Mouse (Mus musculus) lung, embryonic 14.5 days (tissue): Measurements from ENCODE around the gene Aph1a. TPM values are rescaled to one million over a fixed set of nuclear protein-coding genes. Genes with fewer than 3 reads are reported as not detected.

Experiments used
- ATAC-seq: fragments of 200-750 bp; cut with Nextera tagmentation; 2 replicates; pipeline ENCODE4 v1.8.0; 2017; ENCODE audit warnings: mild to moderate bottlenecking, moderate TSS enrichment, moderate library complexity; ENCODE audit not compliant: insufficient read depth
- DNase-seq: peaks from one replicate; pipeline ENCODE4 v3.0.0-alpha.2; 2015
- H3K27ac ChIP-seq: fragments of 300-500 bp; sonication (generic); 2 replicates; pipeline ENCODE4 v1.5.1; 2014; ENCODE audit warnings: low read depth, mild to moderate bottlenecking, moderate library complexity
- H3K27me3 ChIP-seq: fragments of 300-500 bp; sonication (generic); 2 replicates; pipeline ENCODE4 v1.6.1; 2014; ENCODE audit warnings: low read length, control low read depth; ENCODE audit not compliant: insufficient read depth
- H3K36me3 ChIP-seq: fragments of 300-500 bp; sonication (generic); 2 replicates; pipeline ENCODE4 v1.6.1; 2014; ENCODE audit warnings: control low read depth; ENCODE audit not compliant: insufficient read depth
- H3K4me1 ChIP-seq: fragments of 300-500 bp; sonication (generic); 2 replicates; pipeline ENCODE4 v1.6.1; 2014; ENCODE audit warnings: antibody characterized with exemption, control low read depth; ENCODE audit not compliant: insufficient read depth
- H3K4me2 ChIP-seq: fragments of 300-500 bp; sonication (generic); 2 replicates; pipeline ENCODE4 v1.6.1; 2014; ENCODE audit warnings: mild to moderate bottlenecking
- H3K4me3 ChIP-seq: fragments of 300-500 bp; sonication (generic); 2 replicates; pipeline ENCODE4 v1.5.1; 2014; ENCODE audit warnings: low read depth, low read length
- H3K9ac ChIP-seq: fragments of 300-500 bp; sonication (generic); 2 replicates; pipeline ENCODE4 v1.6.1; 2014
- H3K9me3 ChIP-seq: fragments of 300-500 bp; sonication (generic); 2 replicates; pipeline ENCODE4 v1.6.1; 2016; ENCODE audit warnings: low read depth, low read length, control low read depth
- CTCF ChIP-seq: IDR thresholded peaks from 2 replicates; pipeline ENCODE4 v1.5.1; 2016; ENCODE audit warnings: antibody characterized with exemption, low read depth
- WGBS: fragments of 180-500 bp; shearing (Covaris S2); extraction: QIAGEN DNeasy Blood & Tissue Kit; methylation state at CpG from one replicate; pipeline ENCODE4 v1.1.7; 2014; 5-methylcytosine and 5-hydroxymethylcytosine counted together
- polyA plus RNA-seq: library from polyadenylated mRNA; unstranded; fragments of >200 nt; fragmentation: Nextera tagmentation; extraction: Ambion mirVana; gene quantifications from 2 replicates; pipeline ENCODE4 v1.2.1, GENCODE M21; 2014

Aph1a gene
- polyA plus RNA-seq, 1 experiment from 2014 or later, result 47.9 TPM

DNA sequence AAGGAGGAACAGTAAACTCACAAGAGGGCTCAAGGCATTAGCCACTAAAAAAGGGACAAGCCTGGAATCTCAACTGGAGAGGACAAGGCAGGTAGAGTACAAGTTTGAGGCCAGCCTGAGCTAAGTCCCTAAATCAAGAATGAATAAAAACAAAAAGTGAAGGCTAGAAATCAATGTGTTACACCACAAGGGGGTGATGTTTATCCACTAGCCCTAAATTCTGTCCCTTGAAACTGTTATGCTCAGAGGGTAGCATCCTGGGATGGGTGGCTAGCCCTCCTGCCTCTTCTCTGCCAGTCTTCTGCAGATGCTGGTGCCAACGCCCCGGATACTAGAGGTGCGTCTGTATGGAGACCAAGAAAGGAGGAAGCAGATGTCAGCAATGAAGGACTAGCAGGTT is 33.4 kb upstream of the Aph1a start:
- 75% methylated on average over 3 of the region's 3 CpGs for whole genome bisulfite sequencing
- peak; percentile 39 for TF ChIP-seq CTCF
- no peak overlapping the region for H3K27ac ChIP-seq
- H3K4me1 ChIP-seq, result no peaks in the 10 kb centered on the region
- no peak overlapping the region for H3K4me2 ChIP-seq
- H3K9me3 ChIP-seq, result no peaks in the 10 kb centered on the region
- ATAC-seq (no peak), DNase-seq (peak; percentile 23)
- H3K9ac ChIP-seq, result no peak overlapping the region
- no peak overlapping the region for H3K4me3 ChIP-seq
- no peaks in the 10 kb centered on the region for H3K27me3 ChIP-seq
- H3K36me3 ChIP-seq, result peaks cover 23% of the 10 kb centered on the region; the same call in 1 of the 2 replicates

DNA sequence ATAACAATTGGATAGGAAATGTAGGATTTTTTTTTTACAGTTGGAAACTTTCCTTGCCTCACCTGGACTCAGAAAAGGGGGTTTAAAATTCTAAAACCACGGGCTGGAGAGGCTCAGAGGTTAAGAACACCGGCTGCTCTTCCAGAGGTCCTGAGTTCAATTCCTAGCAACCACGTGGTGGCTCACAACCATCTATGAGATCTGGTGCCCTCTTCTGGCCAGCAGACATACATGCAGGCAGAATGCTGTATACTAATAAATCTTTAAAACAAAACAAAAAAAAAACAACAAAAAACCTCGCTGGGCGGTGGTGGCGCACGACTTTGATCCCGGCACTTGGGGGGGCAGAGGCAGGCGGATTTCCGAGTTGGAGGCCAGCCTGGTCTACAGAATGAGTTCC is 32.6 kb upstream of the Aph1a start:
- Histone ChIP-seq H3K36me3 (peaks cover 32% of the 10 kb centered on the region; the same call in 1 of the 2 replicates), H3K4me3 (no peak overlapping the region), H3K4me1 (no peaks in the 10 kb centered on the region), H3K9me3 (no peaks in the 10 kb centered on the region), H3K9ac (no peak overlapping the region), H3K27me3 (no peaks in the 10 kb centered on the region), H3K27ac (no peak overlapping the region), H3K4me2 (no peak overlapping the region)
- 76% methylated on average over 10 of the region's 10 CpGs for WGBS
- ATAC-seq (no peak), DNase-seq (peak; percentile 48)
- peak; percentile 52 for TF ChIP-seq CTCF

DNA sequence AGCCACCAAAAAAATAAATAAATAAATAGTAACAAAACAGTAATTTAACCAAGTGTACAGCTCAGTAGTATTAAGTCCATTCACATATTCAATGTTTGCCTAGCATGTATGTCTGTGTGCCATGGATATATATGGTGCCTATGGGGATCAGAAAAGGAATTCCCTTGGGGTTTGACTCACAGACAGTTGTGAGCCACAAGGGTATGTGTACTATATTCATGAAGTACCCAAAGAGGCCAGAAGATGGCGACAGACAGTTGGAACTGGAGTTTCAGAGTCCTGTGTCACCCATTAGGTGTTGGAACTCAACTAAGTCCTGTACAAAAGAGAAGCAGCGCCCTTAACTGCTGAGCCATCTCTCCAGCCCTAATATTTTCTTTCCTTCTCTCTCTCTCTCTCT is 32.0 kb upstream of the Aph1a start:
- 40% methylated on average over 2 of the region's 2 CpGs for WGBS
- peak; percentile 77 for ATAC-seq
- TF ChIP-seq CTCF, result peak; percentile 73
- H3K4me3 ChIP-seq, result no peak overlapping the region
- DNase-seq, result peak; percentile 91
- H3K36me3 ChIP-seq, result peaks cover 34% of the 10 kb centered on the region; the same call in 1 of the 2 replicates
- H3K27me3 ChIP-seq, result no peaks in the 10 kb centered on the region
- H3K4me1 ChIP-seq, result no peaks in the 10 kb centered on the region
- H3K9me3 ChIP-seq, result no peaks in the 10 kb centered on the region
- no peak overlapping the region for H3K4me2 ChIP-seq
- H3K27ac ChIP-seq, result no peak overlapping the region
- no peak overlapping the region for H3K9ac ChIP-seq

DNA sequence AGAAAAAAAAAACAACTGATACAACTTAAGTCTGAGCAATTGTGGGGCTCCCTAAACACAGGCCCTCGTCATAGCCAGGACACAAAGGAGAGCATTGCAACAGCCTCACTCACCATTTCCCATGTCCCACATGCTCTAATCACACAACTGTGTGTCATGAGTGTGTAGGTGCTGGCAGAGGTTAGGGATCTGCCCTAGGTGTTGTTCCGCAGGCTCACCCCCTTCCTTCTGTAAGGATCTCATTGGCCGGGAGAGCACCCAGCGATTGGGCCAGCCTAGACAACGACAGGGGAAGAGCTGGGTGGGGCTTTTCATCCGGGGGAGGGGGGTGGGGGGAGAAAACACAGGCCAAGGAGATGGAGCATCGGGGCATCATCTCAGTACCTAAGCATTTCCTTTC is 30.2 kb upstream of the Aph1a start:
- no peak overlapping the region for H3K9ac ChIP-seq
- DNase-seq (no peak), ATAC-seq (no peak)
- H3K4me2 ChIP-seq, result no peak overlapping the region
- WGBS, result 71% methylated on average over 7 of the region's 7 CpGs
- no peaks in the 10 kb centered on the region for H3K4me1 ChIP-seq
- H3K4me3 ChIP-seq, result no peak overlapping the region
- peaks cover 49% of the 10 kb centered on the region for H3K36me3 ChIP-seq
- no peak for TF ChIP-seq CTCF
- H3K27ac ChIP-seq, result no peak overlapping the region
- H3K27me3 ChIP-seq, result no peaks in the 10 kb centered on the region
- no peaks in the 10 kb centered on the region for H3K9me3 ChIP-seq

DNA sequence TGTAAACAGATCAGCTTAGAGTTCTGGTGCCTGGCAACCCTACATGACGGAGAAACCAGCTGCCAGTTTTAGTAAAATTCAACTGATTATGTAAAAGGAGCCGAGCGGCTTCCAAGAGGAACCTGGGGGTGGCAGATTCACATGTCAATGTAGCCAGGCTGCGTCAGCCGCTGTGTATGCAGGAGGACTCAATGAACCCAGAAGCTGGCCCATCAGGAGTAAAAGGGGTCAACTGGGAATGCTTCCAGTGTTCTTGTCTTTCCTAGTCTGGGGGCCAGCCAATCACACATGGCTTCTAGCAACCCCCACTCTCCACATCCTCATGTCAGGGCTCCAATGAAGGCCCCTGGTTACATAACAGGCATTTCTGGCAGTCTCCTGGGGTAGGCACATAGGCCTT is 28.7 kb upstream of the Aph1a start:
- Histone ChIP-seq H3K36me3 (peaks cover 57% of the 10 kb centered on the region), H3K9ac (no peak overlapping the region; the same call in 1 of the 2 replicates), H3K27me3 (no peaks in the 10 kb centered on the region), H3K4me3 (no peak overlapping the region), H3K9me3 (no peaks in the 10 kb centered on the region), H3K27ac (no peak overlapping the region), H3K4me1 (no peaks in the 10 kb centered on the region), H3K4me2 (no peak overlapping the region)
- TF ChIP-seq CTCF, result no peak
- ATAC-seq (no peak), DNase-seq (no peak)
- WGBS, result 76% methylated on average over 5 of the region's 5 CpGs

DNA sequence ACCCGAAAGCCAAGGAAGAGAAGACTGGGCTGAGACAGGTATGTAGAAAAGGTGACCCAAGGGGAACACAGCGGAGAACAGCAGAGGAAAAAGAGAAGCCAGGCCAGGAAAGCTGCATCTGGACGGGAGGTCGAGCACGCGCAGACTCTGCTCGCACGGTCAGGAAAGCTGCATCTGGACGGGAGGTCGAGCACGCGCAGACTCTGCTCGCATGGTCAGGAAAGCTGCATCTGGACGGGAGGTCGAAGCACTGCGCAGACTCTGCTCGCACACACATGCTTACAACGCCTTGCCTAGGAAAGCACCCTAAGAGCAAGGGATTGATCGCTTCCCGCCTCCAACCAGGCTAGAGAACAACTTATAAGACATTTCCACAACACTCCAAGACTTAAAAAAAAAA is 28.2 kb upstream of the Aph1a start:
- DNase-seq, result no peak
- Histone ChIP-seq H3K4me1 (no peaks in the 10 kb centered on the region), H3K27me3 (no peaks in the 10 kb centered on the region), H3K36me3 (peaks cover 57% of the 10 kb centered on the region), H3K27ac (no peak overlapping the region), H3K4me3 (no peak overlapping the region), H3K4me2 (no peak overlapping the region), H3K9ac (no peak overlapping the region; the same call in 1 of the 2 replicates), H3K9me3 (no peaks in the 10 kb centered on the region)
- ATAC-seq, result no peak
- no peak for TF ChIP-seq CTCF
- WGBS, result 84% methylated on average over 20 of the region's 20 CpGs

DNA sequence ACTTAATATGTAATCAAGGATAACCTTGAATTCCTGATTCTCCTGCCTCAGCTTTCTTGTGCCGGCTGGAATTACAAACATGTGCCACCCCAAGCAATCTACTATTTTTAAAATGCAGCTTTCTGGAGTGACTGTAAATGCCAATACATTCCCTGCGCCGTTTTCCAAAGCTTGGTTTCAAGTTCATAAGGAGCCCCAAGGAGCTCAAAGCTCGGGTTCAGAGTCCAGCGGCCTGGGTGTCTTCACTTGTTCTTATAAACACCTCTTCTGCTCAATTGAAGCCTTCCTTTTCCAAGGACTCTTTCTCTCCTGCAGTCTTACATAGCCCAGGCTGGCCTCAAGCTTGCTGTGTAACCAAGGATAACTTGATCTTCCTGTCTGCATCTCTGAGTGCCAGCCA is 27.7 kb upstream of the Aph1a start:
- H3K9me3 ChIP-seq, result no peaks in the 10 kb centered on the region
- no peak overlapping the region for H3K27ac ChIP-seq
- H3K27me3 ChIP-seq, result no peaks in the 10 kb centered on the region
- WGBS, result 83% methylated on average over 5 of the region's 5 CpGs
- TF ChIP-seq CTCF, result no peak
- peaks cover 57% of the 10 kb centered on the region for H3K36me3 ChIP-seq
- ATAC-seq (no peak), DNase-seq (no peak)
- no peak overlapping the region for H3K9ac ChIP-seq
- no peak overlapping the region for H3K4me2 ChIP-seq
- no peak overlapping the region for H3K4me3 ChIP-seq
- no peaks in the 10 kb centered on the region for H3K4me1 ChIP-seq

DNA sequence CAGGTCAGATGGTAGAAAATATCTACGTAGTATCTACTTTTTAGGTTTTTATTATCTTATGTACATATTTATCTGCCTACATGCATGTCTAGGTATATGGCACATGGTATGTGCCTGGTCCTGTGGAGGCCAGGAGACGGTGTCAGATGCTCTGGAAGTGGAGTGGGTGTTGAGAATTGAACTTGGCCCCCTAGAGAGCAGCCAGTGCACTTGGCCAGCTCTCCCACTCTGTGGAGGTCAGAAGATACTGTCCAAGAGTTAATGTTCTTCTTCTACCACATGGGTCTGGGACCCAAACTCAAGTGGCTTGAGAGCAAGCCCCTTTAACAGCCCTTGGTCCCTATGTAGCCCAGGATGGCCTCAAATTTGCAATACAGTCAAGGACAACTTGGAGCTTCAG is 26.4 kb upstream of the Aph1a start:
- 95% methylated on average over 2 of the region's 2 CpGs for WGBS
- TF ChIP-seq CTCF, result no peak
- Histone ChIP-seq H3K9ac (no peak overlapping the region), H3K9me3 (no peaks in the 10 kb centered on the region), H3K4me3 (no peak overlapping the region), H3K36me3 (peaks cover 52% of the 10 kb centered on the region), H3K27ac (no peak overlapping the region), H3K4me2 (no peak overlapping the region), H3K27me3 (no peaks in the 10 kb centered on the region), H3K4me1 (peaks cover 4% of the 10 kb centered on the region; the same call in 1 of the 2 replicates)
- ATAC-seq (no peak), DNase-seq (no peak)
